Mouse (Mus musculus) ES-E14 (cell line): ENCODE measurements around the gene Bbs10.

Experiments
- CHD2 ChIP-seq: IDR thresholded peaks from 2 replicates; pipeline ENCODE4 v1.6.1; 2014; ENCODE audit warnings: mild to moderate bottlenecking, low read depth, low read length, inconsistent platforms
- HCFC1 ChIP-seq: IDR thresholded peaks from 2 replicates; pipeline ENCODE4 v1.6.1; 2012; ENCODE audit warnings: low read length, inconsistent platforms, borderline replicate concordance; ENCODE audit not compliant: insufficient read depth
- MAFK ChIP-seq: IDR thresholded peaks from 2 replicates; pipeline ENCODE4 v1.6.1; 2014; ENCODE audit warnings: mild to moderate bottlenecking, low read depth, low read length, inconsistent platforms; ENCODE audit not compliant: insufficient read depth

DNA sequence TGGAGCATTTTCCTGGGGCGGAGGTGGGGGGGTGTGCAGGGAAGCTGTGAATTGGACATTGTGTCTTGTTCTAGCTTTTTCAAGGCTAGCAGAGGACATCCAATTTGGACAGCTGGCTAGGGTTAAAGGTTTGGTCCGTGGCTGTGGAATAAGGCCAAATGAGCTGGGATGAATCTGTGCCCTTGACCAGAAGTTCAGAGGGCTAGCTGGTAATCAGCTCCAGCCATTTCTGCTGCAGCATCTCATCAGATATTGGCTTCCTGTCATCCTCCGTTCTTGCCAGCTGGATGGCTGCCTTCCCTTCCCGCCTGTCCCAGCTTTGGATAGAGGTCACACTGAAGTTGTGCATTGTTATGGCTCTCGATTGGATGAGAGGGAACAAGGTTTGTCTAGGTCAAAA, 30.8 kb downstream of the Bbs10 start:
- no peak for TF ChIP-seq CHD2
- no peak for TF ChIP-seq MAFK
- TF ChIP-seq HCFC1 = no peak
